Mouse (Mus musculus) kidney, adult 8-10 months (tissue): ENCODE measurements around the gene Plekha1.

Source experiments
- DNase-seq, 2 experiments: peaks; one replicate each; pipeline ENCODE4 v3.0.0; 2022

Plekha1 gene

GRCm38 (mm10) chr7:130860721-130861142 lies 4.8 kb upstream of the Plekha1 start:
- peak in 1 of 2 experiments; percentile 18 for DNase-seq

GRCm38 (mm10) chr7:130862501-130862900 lies 3.1 kb upstream of the Plekha1 start:
- peak; percentile 24 to 50 for DNase-seq

- no peak for DNase-seq
These were observed 845 bp upstream of the Plekha1 start for GRCm38 (mm10) chr7:130864711-130865110.

- DNase-seq, result no peak
These were observed 1.1 kb downstream of the Plekha1 start for GRCm38 (mm10) chr7:130866640-130867039.

- DNase-seq, result no peak
These were observed 1.7 kb downstream of the Plekha1 start for GRCm38 (mm10) chr7:130867256-130867655.

- no peak for DNase-seq
These were observed 18.6 kb downstream of the Plekha1 start for GRCm38 (mm10) chr7:130884161-130884560.

GRCm38 (mm10) chr7:130886246-130886645 lies 20.7 kb downstream of the Plekha1 start:
- DNase-seq, result no peak

GRCm38 (mm10) chr7:130887946-130888345 lies 22.4 kb downstream of the Plekha1 start:
- DNase-seq, result no peak

- no peak for DNase-seq
These were observed 25.3 kb downstream of the Plekha1 start for GRCm38 (mm10) chr7:130890871-130891270.

GRCm38 (mm10) chr7:130892973-130893372 lies 27.4 kb downstream of the Plekha1 start:
- no peak for DNase-seq

GRCm38 (mm10) chr7:130894931-130895617 lies 29.5 kb downstream of the Plekha1 start:
- peak; percentile 70 for DNase-seq

- no peak for DNase-seq
These were observed 30.0 kb downstream of the Plekha1 start for GRCm38 (mm10) chr7:130895618-130895945.

- no peak for DNase-seq
These were observed 30.5 kb downstream of the Plekha1 start for GRCm38 (mm10) chr7:130896064-130896463.

- DNase-seq, result no peak
These were observed 31.6 kb downstream of the Plekha1 start for GRCm38 (mm10) chr7:130897201-130897600.

GRCm38 (mm10) chr7:130898373-130898772 lies 32.8 kb downstream of the Plekha1 start:
- no peak for DNase-seq

GRCm38 (mm10) chr7:130900233-130900848 lies 34.8 kb downstream of the Plekha1 start:
- DNase-seq, result no peak

GRCm38 (mm10) chr7:130902929-130903328 lies 37.4 kb downstream of the Plekha1 start:
- no peak for DNase-seq

- DNase-seq, result no peak
These were observed 38.0 kb downstream of the Plekha1 start for GRCm38 (mm10) chr7:130903505-130904074.

- no peak for DNase-seq
These were observed 39.2 kb downstream of the Plekha1 start for GRCm38 (mm10) chr7:130904571-130905365.

- DNase-seq, result no peak
These were observed 45.3 kb downstream of the Plekha1 start for GRCm38 (mm10) chr7:130910841-130911240.

- peak in 1 of 2 experiments; percentile 28 for DNase-seq
These were observed 49.3 kb downstream of the Plekha1 start for GRCm38 (mm10) chr7:130914693-130915363.

GRCm38 (mm10) chr7:130918260-130918659 lies 52.7 kb downstream of the Plekha1 start:
- no peak for DNase-seq
